Mouse (Mus musculus): ENCODE data around the gene Cchcr1.

DNA sequence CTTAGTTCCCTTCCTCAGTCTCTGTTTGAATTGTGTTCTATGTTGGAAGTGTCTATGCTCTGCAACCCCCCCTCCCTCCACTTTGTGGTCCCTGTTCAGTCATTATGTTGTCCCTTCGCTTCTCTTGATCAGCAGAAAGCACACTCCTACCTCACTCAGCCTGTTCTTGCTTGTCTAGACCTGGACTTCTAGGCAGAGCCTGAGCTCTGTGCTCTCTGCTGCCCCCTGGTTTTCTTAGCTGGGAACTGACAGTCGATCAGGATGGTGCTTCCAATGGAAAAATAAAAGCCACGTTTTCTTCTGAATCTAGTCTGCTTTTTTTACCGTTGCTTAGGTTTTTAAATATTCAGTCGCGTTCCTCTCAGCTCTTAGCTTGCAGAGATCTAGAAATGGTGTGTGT lies 17.4 kb downstream of the Cchcr1 start:
- TF ChIP-seq CTCF (conservative IDR thresholded peaks at IDR 0.05; ENCODE audit: insufficient read depth, insufficient read length, low read depth, low read length) (peak; percentile 92), POLR2A (IDR thresholded peaks at IDR 0.05; ENCODE audit: low read depth, low read length) (no peak)
